Mouse (Mus musculus): ENCODE data around the gene Frat1. TPM values are rescaled to one million over a fixed set of nuclear protein-coding genes. Genes with fewer than 3 reads are reported as not detected.
A peak's percentile ranks its signal among the peaks of the same experiment; 100 is the strongest.

Gene Frat1
- total RNA-seq (2014; rRNA removed) (33.0 and 35.4 TPM in 2 replicates), polyA plus RNA-seq (2015; fragmentation: Nextera tagmentation; extraction: Ambion mirVana) (34.2 and 34.3 TPM in 2 replicates)

DNA sequence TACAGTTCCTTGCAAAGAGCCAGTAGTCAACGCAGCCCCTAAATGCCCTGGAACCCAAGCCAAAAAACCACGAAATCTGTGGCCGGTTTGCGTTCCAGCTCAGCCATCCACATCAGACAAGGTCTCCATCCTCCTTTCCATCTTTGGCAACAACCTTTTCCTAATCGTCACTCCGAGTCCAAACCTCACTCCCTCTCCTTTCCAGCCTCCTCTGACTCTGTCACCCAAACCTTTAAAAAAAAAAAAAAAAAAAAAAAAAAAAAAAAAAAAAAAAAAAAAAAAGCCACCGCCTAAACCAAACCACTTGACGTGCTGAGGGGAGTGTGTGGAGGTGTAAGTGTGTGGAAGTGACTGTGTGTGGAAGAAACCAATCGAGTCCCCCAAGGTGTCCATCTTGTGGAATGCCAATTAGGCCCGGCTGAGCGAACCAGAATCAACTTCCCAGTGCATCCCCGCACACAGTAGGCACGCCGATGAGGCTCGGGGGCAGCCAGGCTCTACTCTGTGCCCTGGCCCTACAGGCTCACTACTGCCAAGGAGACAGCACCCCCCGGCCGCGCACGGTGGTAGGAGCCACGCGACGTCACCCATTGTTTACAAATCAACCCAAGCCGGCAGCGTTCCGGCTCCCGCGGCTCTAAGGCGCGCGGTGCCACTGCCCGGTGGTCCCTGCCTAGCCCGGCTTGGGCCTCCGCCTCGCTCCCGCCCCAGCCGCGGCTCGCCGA, at the start of gene Frat1:
Gene Frat1, plus strand, starts transcription at position 590 of the 725 bp plus-strand sequence.
- WGBS: under 1% methylated on average over 32 of the region's 39 CpGs
- peak; percentile 95 for ATAC-seq (ENCODE audit: low FRiP score)
- no peak for TF ChIP-seq CTCF (IDR thresholded peaks at IDR 0.05)

GRCm38 (mm10) chr19:41786896-41787295, 42.9 kb upstream of the Frat1 start:
- H3K9me3 ChIP-seq (ENCODE audit: low read length): no peaks in the 10 kb centered on the region
- DNase-seq (ENCODE audit: low spot score) (no peak), ATAC-seq (ENCODE audit: low FRiP score) (no peak)
- H3K36me3 ChIP-seq (ENCODE audit: insufficient read depth, low read length): no peaks in the 10 kb centered on the region
- no peak overlapping the region for H3K9ac ChIP-seq (replicated peaks; ENCODE audit: low read length, poor library complexity, severe bottlenecking)
- no peaks in the 10 kb centered on the region for H3K4me1 ChIP-seq (ENCODE audit: insufficient read depth, low read length)
- 98% methylated on average over 1 of the region's 1 CpGs for WGBS
- TF ChIP-seq CTCF (IDR thresholded peaks at IDR 0.05): no peak
- no peaks in the 10 kb centered on the region for H3K27me3 ChIP-seq (ENCODE audit: insufficient read depth, low read length)
- no peak overlapping the region for H3K4me2 ChIP-seq (ENCODE audit: low read depth, low read length, poor library complexity, severe bottlenecking)
- H3K4me3 ChIP-seq (ENCODE audit: low read depth, low read length): no peak overlapping the region
- no peak overlapping the region for H3K27ac ChIP-seq (ENCODE audit: low read depth, low read length)

More for the DNA sequence above, at the start of gene Frat1:
- Histone ChIP-seq H3K4me3 (ENCODE audit: low read depth, low read length) (peak within 1 kb of the TSS; percentile 75), H3K9me3 (ENCODE audit: low read length) (no peaks in the 10 kb centered on the region), H3K4me1 (ENCODE audit: insufficient read depth, low read length) (peaks cover 15% of the 10 kb centered on the region), H3K27ac (ENCODE audit: low read depth, low read length) (peak within 1 kb of the TSS; percentile 84), H3K36me3 (ENCODE audit: insufficient read depth, low read length) (no peaks in the 10 kb centered on the region), H3K9ac (replicated peaks; ENCODE audit: low read length, poor library complexity, severe bottlenecking) (peak within 1 kb of the TSS; percentile 85), H3K4me2 (ENCODE audit: low read depth, low read length, poor library complexity, severe bottlenecking) (peak within 1 kb of the TSS; percentile 91), H3K27me3 (ENCODE audit: insufficient read depth, low read length) (no peaks in the 10 kb centered on the region)
- peak; percentile 97 for DNase-seq (ENCODE audit: low spot score)

DNA sequence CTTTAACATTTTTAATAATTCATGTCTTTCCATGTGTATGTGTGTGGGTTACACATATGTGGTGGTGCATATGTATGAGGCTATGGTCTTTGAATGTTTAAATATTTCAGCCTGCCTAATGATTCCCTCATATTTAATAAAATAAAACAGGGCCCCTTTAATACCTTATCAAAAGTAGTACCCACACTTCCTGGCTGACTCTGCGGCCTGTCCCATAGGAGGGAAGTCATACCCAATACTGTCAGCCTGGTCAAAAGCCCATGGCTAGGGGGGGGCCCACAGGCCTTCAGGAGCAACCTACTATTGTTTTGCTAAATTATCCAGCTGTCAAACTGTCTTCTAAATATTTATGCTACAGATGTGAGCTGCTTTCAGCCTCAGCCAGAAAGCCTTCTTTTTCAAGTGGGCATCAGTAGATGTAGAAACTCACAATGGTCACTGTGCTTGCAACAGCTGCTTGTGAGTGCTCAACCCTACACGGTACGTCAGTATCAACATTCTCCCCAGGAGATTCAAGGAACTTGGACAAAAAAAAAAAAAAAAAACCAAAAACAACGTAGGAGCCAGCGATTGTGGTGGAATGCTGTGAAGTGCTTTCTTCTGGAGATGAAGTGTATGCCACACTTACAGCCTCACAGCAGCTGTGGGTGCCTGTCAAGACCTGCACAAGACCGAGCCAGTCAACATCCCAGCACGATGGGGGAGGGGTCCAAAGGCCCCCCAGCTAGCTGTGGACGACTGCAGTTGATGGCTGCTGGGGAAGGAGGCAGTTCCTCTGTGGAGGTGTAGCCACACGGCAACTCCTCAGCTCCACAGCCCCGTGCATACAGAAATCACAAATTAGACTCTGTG, 40.4 kb upstream of the Frat1 start:
- ATAC-seq (ENCODE audit: low FRiP score) (no peak), DNase-seq (ENCODE audit: low spot score) (no peak)
- Histone ChIP-seq H3K27me3 (ENCODE audit: insufficient read depth, low read length) (no peaks in the 10 kb centered on the region), H3K9ac (replicated peaks; ENCODE audit: low read length, poor library complexity, severe bottlenecking) (no peak overlapping the region), H3K4me2 (ENCODE audit: low read depth, low read length, poor library complexity, severe bottlenecking) (no peak overlapping the region), H3K27ac (ENCODE audit: low read depth, low read length) (no peak overlapping the region), H3K4me1 (ENCODE audit: insufficient read depth, low read length) (no peaks in the 10 kb centered on the region), H3K4me3 (ENCODE audit: low read depth, low read length) (no peak overlapping the region), H3K9me3 (ENCODE audit: low read length) (no peaks in the 10 kb centered on the region), H3K36me3 (ENCODE audit: insufficient read depth, low read length) (no peaks in the 10 kb centered on the region)
- TF ChIP-seq CTCF (IDR thresholded peaks at IDR 0.05): no peak
- WGBS: 63% methylated on average over 10 of the region's 10 CpGs

GRCm38 (mm10) chr19:41791384-41791783, 38.4 kb upstream of the Frat1 start:
- no peak for ATAC-seq (ENCODE audit: low FRiP score)
- no peaks in the 10 kb centered on the region for H3K4me1 ChIP-seq (ENCODE audit: insufficient read depth, low read length)
- no peak overlapping the region for H3K9ac ChIP-seq (replicated peaks; ENCODE audit: low read length, poor library complexity, severe bottlenecking)
- no peaks in the 10 kb centered on the region for H3K9me3 ChIP-seq (ENCODE audit: low read length)
- TF ChIP-seq CTCF (IDR thresholded peaks at IDR 0.05): peak; percentile 44
- WGBS: 94% methylated on average over 2 of the region's 2 CpGs
- no peak overlapping the region for H3K4me2 ChIP-seq (ENCODE audit: low read depth, low read length, poor library complexity, severe bottlenecking)
- H3K27me3 ChIP-seq (ENCODE audit: insufficient read depth, low read length): no peaks in the 10 kb centered on the region
- H3K4me3 ChIP-seq (ENCODE audit: low read depth, low read length): no peak overlapping the region
- no peak for DNase-seq (ENCODE audit: low spot score)
- no peak overlapping the region for H3K27ac ChIP-seq (ENCODE audit: low read depth, low read length)
- H3K36me3 ChIP-seq (ENCODE audit: insufficient read depth, low read length): no peaks in the 10 kb centered on the region

- Histone ChIP-seq H3K4me3 (ENCODE audit: low read depth, low read length) (no peak overlapping the region), H3K9me3 (ENCODE audit: low read length) (no peaks in the 10 kb centered on the region), H3K9ac (replicated peaks; ENCODE audit: low read length, poor library complexity, severe bottlenecking) (no peak overlapping the region), H3K4me2 (ENCODE audit: low read depth, low read length, poor library complexity, severe bottlenecking) (no peak overlapping the region), H3K27me3 (ENCODE audit: insufficient read depth, low read length) (no peaks in the 10 kb centered on the region), H3K27ac (ENCODE audit: low read depth, low read length) (no peak overlapping the region), H3K4me1 (ENCODE audit: insufficient read depth, low read length) (no peaks in the 10 kb centered on the region), H3K36me3 (ENCODE audit: insufficient read depth, low read length) (no peaks in the 10 kb centered on the region)
- WGBS: 82% methylated on average over 1 of the region's 1 CpGs
- TF ChIP-seq CTCF (IDR thresholded peaks at IDR 0.05): no peak
- no peak for DNase-seq (ENCODE audit: low spot score)
- no peak for ATAC-seq (ENCODE audit: low FRiP score)
Observed at GRCm38 (mm10) chr19:41792934-41793486, 36.8 kb upstream of the Frat1 start.
